In the genomic region with DNA sequence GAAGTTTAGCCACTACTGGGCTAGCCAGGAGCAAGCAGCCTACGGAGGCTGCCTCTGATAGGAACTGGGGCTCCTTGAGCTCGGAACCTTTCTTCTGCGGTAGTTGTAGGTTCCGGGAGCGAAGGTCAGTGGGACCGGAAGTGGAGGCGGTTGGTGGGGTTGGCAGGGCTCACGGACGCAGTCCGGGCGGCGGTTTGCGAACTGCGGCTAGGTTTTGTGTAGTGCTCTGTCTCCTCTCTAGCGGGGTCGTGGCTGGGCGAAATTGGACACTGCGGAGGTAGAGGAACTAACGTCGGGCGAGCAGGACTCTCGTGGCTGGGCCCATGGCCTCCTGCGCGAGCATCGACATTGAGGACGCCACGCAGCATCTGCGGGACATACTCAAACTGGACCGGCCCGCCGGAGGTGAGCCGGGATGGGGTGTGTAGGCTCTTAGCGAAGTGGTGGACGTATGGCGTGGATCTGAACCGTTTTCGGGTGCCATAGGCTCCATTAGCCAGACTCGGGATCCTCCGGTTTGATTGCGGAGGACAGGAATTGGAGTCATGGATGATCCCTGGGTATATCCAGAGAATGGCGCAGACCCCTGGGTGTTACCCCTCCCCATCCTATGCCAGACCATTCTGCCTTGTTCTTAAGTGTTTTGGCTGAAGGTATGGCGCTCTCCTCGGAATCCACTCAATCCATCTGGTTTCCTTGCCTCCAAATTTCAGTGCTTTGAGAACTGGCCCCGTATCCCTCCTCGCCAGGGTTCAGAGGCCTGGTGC, we compare ENCODE assay signal across 8 mouse cellular contexts. TPM values are rescaled to one million over a fixed set of nuclear protein-coding genes. Genes with fewer than 3 reads are reported as not detected.
A peak's percentile ranks its signal among the peaks of the same experiment; 100 is the strongest.
DNase-seq lines count a peak whose midpoint lies in the region; ATAC-seq lines count a peak whose summit lies in the region.

A gene (plus strand): TSS at position 128 of the 767 bp plus-strand sequence.

- intact Hi-C loops in gastrocnemius, postnatal 14 days (cut with DNase I; ENCODE audit: low total_unique reads), result no loop called here
- intact Hi-C loops in left cerebral cortex, postnatal 10 days (cut with DNase I), result no loop called here

- ATAC-seq in megakaryocyte progenitor cell, adult 5-6 weeks (replicated peaks; ENCODE audit: poor library complexity), result peak; percentile 99

- peak; percentile 82 to 96 for DNase-seq in adrenal gland, adult (ENCODE audit: inconsistent age in 2 of 2, low spot score in 1 of 2)
- DNase-seq in embryo, embryonic 10 days (ENCODE audit: low spot score), result peak; percentile 89
- DNase-seq in gastrocnemius, postnatal 14 days, result peak; percentile 82
- DNase-seq in induced T-regulatory cell, adult 2 months (ENCODE audit: low read depth), result peak; percentile 94
- peak; percentile 82 to 89 for DNase-seq in left cerebral cortex, postnatal 10 days (ENCODE audit: extremely low spot score in 1 of 2, low spot score in 2 of 2)
- DNase-seq in right cerebral cortex, postnatal 10 days (ENCODE audit: low spot score in 2 of 2), result peak; percentile 88 to 92
- peak; percentile 82 for DNase-seq in urinary bladder, postnatal 25 days (ENCODE audit: low spot score)

RNA-seq across cellular contexts. Expression of the gene that starts here (rescaled TPM):
- 10 to 100 TPM; 21.1 to 21.5 TPM for total RNA-seq in gastrocnemius, postnatal 14 days (2021)
- 10 to 100 TPM; 62.7 to 66.5 TPM for total RNA-seq in left cerebral cortex, postnatal 10 days (2021)
- total RNA-seq in megakaryocyte progenitor cell, adult 5-6 weeks (2015), result 13.2 and 17.1 TPM in 2 replicates
- 27.6 and 33.2 TPM in 2 replicates for total RNA-seq in megakaryocyte progenitor cell, adult 5-6 weeks (2017)

Comparison
In these comparisons a context has a peak if more than half of its experiments do, and no peak if none do; other contexts are left out.
1. Peak in every context shown above with its lines: DNase-seq and ATAC-seq.